Mouse (Mus musculus) urinary bladder, postnatal 10 days (tissue): ENCODE results near the gene Abtb2.

Experiments
- DNase-seq: peaks from one replicate; pipeline ENCODE4 v3.0.0; 2022; ENCODE audit warnings: low spot score

Gene Abtb2

DNA sequence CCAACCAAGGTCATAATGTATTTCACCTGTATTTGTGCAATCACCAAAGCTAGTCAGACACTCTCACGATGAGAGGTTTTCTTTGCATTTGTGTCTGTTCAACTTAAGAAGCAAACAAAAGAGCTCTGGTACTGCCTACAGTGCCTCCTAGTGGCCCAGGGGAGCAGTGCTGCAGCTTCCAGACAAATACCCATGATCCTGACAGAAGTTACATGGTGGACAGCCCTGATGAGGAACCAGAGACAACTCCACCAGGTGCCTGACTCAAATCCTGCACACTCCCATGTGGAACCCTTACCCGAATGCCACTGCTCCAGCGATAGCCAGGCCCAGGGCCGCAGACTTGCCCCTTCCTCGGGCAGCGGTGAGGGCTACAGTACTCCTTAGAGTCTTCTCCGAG is 177.9 kb downstream of the Abtb2 start:
- no peak for DNase-seq

DNA sequence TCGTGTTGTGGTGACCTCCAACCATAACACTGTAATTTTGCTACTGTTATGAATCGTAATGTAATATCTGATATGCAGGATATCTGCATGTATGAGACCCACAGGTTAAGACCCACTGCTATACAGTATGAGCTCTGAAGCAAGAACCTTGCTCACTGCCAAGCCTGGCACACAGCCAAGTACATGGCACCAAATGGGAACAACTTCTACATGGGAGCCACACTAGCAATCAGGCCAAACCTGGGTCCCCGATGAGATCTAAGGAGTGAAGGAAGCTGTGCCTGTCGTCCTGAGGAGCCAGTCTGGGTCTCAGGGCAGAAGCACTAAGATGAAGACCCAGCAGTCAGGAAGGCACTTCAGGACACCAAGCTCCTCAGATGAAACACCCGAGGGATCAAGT is 179.4 kb downstream of the Abtb2 start:
- DNase-seq: no peak

DNA sequence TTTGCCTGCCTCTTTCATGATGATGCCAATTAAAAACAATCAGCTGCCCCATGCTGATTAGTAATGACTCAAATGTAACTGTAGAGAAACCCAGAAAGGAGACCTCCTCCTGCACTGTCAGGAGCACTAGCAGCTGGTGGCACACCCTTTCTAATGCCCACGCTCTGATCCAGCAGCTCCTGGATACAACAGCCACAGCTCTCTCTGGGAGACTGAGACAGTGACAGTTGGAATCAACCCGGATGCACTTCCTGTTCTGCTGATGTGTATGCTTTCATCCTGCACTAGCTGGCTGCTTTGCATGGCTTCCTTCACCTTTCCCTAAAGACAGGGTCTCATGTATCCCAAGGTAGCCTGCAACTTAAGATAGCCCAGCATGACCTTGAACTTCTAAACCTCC is 180.0 kb downstream of the Abtb2 start:
- DNase-seq: no peak

DNA sequence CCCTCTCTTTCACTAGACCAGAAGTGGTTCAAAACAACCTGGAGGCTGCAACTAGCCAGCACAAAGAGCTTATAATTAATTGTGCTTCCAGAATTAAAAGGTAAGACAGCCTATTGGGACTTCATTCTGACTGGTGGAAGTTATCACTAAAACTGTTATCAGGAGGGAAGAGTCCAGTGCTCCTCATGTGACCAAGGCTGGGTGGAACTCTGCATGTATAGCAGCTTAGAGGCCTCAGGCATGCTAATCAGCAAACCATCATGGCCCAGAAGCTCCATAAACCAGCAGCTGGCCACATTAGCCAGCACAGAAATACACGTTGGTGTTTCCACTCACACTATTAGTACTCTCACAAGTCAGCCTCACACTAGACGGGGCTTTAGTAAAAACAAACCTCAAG is 180.7 kb downstream of the Abtb2 start:
- no peak for DNase-seq

DNA sequence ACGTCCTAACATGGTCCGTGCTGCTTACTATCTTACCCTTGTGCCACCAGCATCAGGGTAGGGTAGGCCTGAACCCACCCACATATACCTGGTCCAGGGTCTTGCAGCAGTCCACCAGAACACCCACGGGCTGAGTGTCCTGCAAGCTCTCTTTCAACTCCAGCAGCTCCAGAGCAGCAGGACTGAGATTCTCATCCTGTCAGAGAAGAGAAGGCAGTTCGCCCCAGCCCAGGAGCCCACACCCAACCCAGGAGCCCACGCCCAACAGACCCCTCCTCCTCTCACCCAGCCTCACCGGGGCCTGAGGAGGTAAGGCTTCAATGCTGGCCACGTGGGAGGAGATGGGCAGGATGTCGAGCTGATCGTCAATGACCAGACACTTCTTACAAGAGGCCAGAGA is 181.8 kb downstream of the Abtb2 start:
- DNase-seq: no peak

DNA sequence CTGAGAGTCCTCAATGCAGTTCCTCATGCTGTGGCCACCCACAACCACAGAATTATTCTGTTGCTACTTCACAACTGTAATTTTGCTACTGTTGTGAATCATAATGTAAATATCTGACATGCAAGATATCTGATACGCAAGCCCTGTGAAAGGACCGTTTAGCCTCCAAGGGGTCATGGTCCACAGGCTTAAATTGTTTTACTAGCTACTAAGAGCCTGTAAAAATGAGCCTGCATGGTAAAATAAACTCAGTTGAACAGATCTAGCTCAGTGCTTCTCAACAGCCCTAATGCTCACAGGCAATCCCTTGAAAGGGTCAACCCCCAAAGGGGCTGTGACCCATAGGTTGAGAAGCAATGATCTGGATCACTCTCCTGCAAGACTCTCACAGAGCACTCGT is 183.0 kb downstream of the Abtb2 start:
- DNase-seq: no peak

DNA sequence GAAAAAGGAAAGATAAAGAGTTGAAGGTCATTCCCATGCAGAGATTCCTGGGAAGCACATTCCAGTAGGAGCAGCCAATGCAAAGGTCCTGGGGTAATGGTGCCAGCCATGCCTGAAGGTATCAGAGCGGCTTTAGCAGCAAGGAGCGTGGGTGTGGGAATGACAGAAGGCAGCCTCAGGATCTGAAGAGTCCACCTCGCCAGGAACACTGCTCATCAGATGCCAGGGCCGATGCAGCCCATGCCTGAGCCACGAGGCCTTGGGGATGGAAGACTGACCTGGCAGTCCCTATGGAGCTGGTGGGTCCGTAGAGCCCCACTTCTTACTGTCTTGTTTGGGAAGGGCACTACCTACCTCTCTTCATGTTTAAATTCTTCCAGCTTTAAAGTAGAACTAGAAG is 185.7 kb downstream of the Abtb2 start:
- no peak for DNase-seq

DNA sequence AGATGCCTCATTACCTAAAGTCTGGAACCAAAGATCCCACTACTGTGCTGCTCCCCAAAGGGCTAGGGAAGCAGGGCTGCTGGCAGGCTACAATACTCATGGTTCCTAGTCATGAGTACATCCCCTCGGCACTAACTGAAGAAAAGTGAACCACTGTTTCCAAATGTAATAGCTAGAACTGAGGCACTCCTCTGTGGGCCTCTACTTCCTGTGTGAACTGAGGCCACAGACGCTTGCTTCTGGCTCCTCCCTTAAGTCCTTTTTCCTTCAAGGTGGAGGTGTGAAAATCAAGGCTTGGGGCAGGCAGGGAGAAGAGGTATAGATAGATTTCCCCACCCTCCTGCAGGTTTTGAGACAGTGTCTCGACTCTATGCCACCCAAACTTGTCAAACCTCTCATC is 188.5 kb downstream of the Abtb2 start:
- DNase-seq: no peak

DNA sequence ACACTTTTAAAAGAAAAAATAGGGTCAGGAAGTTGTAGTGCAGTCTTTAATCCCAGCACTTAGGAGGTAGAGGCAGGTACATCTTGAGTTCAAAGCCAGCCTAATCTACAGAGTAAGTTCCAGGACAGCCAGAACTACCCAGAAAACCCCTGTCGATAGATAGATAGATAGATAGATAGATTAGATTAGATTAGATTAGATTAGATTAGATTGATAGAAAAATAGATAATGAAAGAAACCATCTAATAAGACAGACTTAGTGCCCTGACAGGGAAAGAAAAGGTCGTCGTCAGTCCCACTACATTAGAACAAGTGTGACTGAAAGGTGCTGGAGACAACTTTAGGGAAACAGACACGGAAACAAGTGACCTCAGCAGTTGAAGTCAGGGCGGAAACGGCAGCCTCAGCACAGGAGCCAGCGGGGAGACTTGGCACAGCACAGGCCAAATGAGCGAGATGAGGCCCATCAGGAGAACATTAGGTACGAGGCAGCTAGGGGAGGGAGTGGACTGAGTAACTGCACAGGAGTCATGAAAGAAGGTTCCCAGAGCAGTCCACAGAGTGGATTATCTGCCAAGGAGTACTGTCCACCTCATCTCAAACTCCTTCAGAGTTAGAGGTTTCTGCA is 189.5 kb downstream of the Abtb2 start:
- DNase-seq: no peak

DNA sequence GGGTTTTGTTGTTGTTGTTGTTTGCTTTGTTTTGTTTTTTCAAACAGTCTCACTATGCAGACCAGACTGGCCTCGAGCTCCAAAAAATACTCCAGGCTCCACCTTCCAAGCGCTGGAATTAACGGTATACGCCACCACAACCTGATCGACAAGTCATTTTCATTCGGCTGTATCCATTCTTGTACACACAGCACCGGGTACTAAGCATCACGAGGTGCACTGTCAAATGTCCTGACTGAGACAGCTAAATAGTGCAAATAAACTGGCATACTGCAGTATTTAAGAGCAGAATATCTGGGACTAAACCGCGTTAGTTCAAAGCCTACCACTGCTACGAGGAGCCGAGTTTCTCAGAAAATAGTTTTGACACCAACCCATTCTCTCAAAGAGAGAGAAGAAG is 194.3 kb downstream of the Abtb2 start:
- no peak for DNase-seq

DNA sequence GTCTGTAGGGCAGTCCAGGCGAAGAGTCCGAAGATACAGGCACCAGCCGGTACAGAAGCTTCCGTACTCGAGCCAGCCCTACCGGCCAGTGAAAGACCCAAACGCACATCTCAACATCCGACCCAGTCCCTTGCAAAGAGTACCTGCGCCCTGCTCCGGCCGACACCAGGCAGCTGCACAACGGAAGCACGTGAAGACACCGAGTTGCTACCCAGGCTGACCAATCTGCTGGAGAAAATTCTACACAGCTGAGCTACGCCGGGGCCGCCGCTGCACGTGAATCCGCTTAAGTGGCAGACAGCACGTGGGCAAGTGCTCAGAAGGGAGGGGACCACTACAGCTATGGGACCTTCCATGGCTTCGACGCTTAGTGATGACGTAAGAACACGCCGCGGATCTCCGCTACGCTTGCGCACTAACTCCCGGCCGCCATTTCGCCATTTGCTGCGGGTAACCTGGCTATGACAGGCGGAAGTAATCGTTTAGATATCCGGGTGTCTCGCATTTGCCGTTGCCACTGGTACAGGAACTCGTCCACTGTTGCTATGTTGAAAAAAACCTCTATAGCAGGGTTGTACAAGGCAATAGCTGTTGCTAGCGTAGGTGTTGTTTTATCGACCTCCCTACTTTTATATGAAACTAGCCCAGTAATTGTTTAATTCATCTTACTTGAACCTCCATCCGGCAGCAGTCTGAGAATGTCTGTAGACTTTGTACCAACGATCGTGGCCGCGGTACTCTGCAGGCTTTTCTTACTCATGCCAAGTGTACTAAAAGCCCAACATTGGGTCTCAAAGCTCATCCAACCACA is 195.0 kb downstream of the Abtb2 start, which contains the start of gene Nat10:
Nat10 (minus strand) TSS at position 365 of the 811 bp plus-strand sequence.
- DNase-seq: peak; percentile 90

DNA sequence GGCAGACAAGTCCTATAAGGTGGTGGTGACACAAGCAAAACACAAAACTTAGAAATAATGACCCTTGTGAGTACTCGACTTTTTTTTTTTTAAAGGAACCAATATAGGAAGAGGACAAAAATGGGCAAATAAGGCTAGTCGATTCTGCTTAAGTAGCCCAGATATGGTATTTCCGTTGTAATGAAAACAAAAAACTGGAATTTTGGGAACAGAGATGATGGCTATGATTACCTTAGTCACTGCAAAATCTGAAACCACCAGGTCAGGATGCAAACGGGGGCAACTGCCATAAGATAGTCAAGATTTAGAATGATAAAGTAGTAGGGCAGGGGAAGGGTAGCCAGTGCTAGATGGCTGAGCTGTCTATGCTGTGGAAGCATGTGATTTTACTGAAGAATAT is 195.9 kb downstream of the Abtb2 start:
- DNase-seq: no peak

DNA sequence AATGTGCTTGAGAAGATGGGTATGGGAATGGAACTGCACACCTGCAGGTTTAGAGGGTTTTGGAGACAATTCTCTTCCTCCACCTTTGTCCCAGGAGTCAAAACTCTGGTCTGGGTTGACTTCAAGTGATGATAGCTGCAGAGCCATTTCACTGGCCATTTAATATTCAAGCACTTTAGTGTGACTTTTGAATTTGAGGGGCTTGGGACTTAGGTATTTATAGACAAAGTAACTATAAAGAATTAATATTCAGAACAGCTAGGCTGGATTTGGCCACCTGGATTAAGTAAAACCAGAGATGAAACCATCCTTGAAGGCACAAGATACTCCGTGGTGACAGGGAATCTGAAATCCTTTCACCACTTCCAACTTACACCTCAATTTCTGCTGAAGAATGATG is 196.4 kb downstream of the Abtb2 start:
- DNase-seq: no peak
